Mouse (Mus musculus) liver, postnatal 0 days (tissue): Measurements from ENCODE around the gene Gm10277. TPM values are rescaled to one million over a fixed set of nuclear protein-coding genes. Genes with fewer than 3 reads are reported as not detected.
A peak's percentile ranks its signal among the peaks of the same experiment; 100 is the strongest.

Experiments
- ATAC-seq: fragments of 200-750 bp; cut with Nextera tagmentation; 2 replicates; pipeline ENCODE4 v1.8.0; 2017; ENCODE audit warnings: mild to moderate bottlenecking, moderate library complexity
- DNase-seq: peaks from one replicate; pipeline ENCODE4 v3.0.0-alpha.2; 2016
- H3K27ac ChIP-seq: fragments of 300-500 bp; sonication (generic); 2 replicates; pipeline ENCODE4 v1.5.1; 2014; ENCODE audit warnings: antibody characterized with exemption, moderate library complexity, mild to moderate bottlenecking, low read depth
- H3K27me3 ChIP-seq: fragments of 300-500 bp; sonication (generic); 2 replicates; pipeline ENCODE4 v1.6.1; 2014; ENCODE audit warnings: low read length, control low read depth, mixed read lengths; ENCODE audit not compliant: insufficient read depth
- H3K36me3 ChIP-seq: fragments of 300-500 bp; sonication (generic); replicated peaks from 2 replicates; pipeline ENCODE4 v1.6.1; 2014; ENCODE audit warnings: mild to moderate bottlenecking, control low read depth, low read length, moderate library complexity, mixed read lengths; ENCODE audit not compliant: insufficient read depth
- H3K4me1 ChIP-seq: fragments of 300-500 bp; sonication (generic); 2 replicates; pipeline ENCODE4 v1.6.1; 2014; ENCODE audit warnings: antibody characterized with exemption, mild to moderate bottlenecking, control low read depth; ENCODE audit not compliant: insufficient read depth
- H3K4me2 ChIP-seq: fragments of 300-500 bp; sonication (generic); 2 replicates; pipeline ENCODE4 v1.6.1; 2014; ENCODE audit warnings: low read depth, mild to moderate bottlenecking, low read length, moderate library complexity, mixed read lengths
- H3K4me3 ChIP-seq: fragments of 300-500 bp; sonication (generic); 2 replicates; pipeline ENCODE4 v1.5.1; 2014; ENCODE audit warnings: low read depth, low read length
- H3K9ac ChIP-seq: fragments of 300-500 bp; sonication (generic); replicated peaks from 2 replicates; pipeline ENCODE4 v1.6.1; 2014; ENCODE audit warnings: mild to moderate bottlenecking, moderate library complexity
- H3K9me3 ChIP-seq: fragments of 300-500 bp; sonication (generic); 2 replicates; pipeline ENCODE4 v1.6.1; 2016; ENCODE audit warnings: mild to moderate bottlenecking, control low read depth, low read length, mixed read lengths
- CTCF ChIP-seq: sonication (generic); IDR thresholded peaks from 2 replicates; pipeline ENCODE4 v1.5.1; 2016; ENCODE audit warnings: antibody characterized with exemption, low read depth
- EP300 ChIP-seq: IDR thresholded peaks from 2 replicates; pipeline ENCODE4 v1.6.1; 2016; ENCODE audit warnings: antibody characterized with exemption, low read depth, mild to moderate bottlenecking
- WGBS: fragments of 180-500 bp; shearing (Covaris S2); extraction: QIAGEN DNeasy Blood & Tissue Kit; methylation state at CpG from one replicate; pipeline ENCODE4 v1.1.7; 2014; ENCODE audit not compliant: insufficient replicate concordance; 5-methylcytosine and 5-hydroxymethylcytosine counted together
- polyA plus RNA-seq: library from polyadenylated mRNA; unstranded; fragments of >200 nt; fragmentation: Nextera tagmentation; extraction: Ambion mirVana; gene quantifications from 2 replicates; pipeline ENCODE4 v1.2.1, GENCODE M21; 2015

Gm10277 gene
- polyA plus RNA-seq, 1 experiment from 2014 or later, result 0.31 TPM

DNA sequence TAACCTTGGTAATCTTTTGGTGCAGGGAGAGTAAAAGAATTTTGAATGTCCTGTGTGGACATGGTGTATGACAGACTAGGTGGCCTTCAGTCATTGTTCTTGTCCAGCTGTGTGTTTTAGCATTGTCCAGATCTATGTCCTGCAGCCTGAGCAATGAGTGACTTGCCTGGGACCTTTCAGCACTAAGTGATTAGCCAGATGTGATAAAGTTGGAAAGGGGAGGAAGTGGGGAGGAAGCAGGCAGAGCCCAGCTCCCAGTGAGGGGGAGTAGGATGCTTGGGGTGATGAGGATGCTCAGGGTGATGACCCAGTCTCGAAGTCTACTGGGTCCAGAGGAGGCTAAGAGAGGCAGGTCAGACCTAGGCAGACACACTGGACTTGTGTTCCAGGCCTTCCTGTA lies 8.3 kb downstream of the Gm10277 start:
- ATAC-seq, result no peak
- WGBS, result 60% methylated on average over 1 of the region's 1 CpGs
- no peak overlapping the region for H3K27ac ChIP-seq

DNA sequence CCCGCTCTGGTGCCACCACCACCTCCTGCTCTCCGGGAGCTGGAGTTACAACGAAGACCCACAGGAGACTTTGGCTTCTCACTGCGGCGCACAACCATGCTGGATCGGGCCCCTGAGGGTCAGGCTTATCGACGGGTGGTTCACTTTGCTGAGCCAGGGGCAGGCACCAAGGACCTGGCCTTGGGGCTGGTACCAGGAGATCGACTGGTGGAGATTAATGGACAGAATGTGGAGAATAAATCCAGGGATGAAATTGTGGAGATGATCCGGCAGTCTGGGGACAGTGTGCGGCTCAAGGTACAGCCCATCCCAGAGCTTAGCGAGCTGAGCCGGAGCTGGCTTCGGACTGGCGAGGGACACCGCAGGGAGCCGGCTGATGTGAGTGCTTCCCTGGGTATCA lies 9.6 kb downstream of the Gm10277 start:
- DNase-seq (no peak), ATAC-seq (no peak)
- H3K27me3 ChIP-seq, result no peaks in the 10 kb centered on the region
- TF ChIP-seq CTCF (no peak), EP300 (no peak)
- H3K4me3 ChIP-seq, result no peak overlapping the region
- no peaks in the 10 kb centered on the region for H3K9me3 ChIP-seq
- WGBS, result 92% methylated on average over 17 of the region's 17 CpGs
- H3K36me3 ChIP-seq, result peaks cover 8% of the 10 kb centered on the region
- H3K9ac ChIP-seq, result no peak overlapping the region
- H3K4me2 ChIP-seq, result no peak overlapping the region
- H3K27ac ChIP-seq, result no peak overlapping the region
- H3K4me1 ChIP-seq, result peaks cover 24% of the 10 kb centered on the region

More for the DNA sequence above, 8.3 kb downstream of the Gm10277 start:
- no peak overlapping the region for H3K4me3 ChIP-seq
- H3K27me3 ChIP-seq, result no peaks in the 10 kb centered on the region
- H3K9ac ChIP-seq, result no peak overlapping the region; the same call in 1 of the 2 replicates
- H3K9me3 ChIP-seq, result no peaks in the 10 kb centered on the region
- no peak overlapping the region for H3K4me2 ChIP-seq
- peaks cover 8% of the 10 kb centered on the region for H3K36me3 ChIP-seq
- no peak for DNase-seq
- no peak for TF ChIP-seq EP300
- H3K4me1 ChIP-seq, result peaks cover 36% of the 10 kb centered on the region

GRCm38 (mm10) chr11:77777436-77777835 lies 10.1 kb downstream of the Gm10277 start:
- TF ChIP-seq CTCF (no peak), EP300 (no peak)
- peaks cover 24% of the 10 kb centered on the region for H3K4me1 ChIP-seq

GRCm38 (mm10) chr11:77775701-77776400 lies 11.7 kb downstream of the Gm10277 start:
- H3K4me1 ChIP-seq, result peaks cover 17% of the 10 kb centered on the region
- no peak for ATAC-seq
- no peak for DNase-seq
- H3K4me2 ChIP-seq, result no peak overlapping the region
- peaks cover 8% of the 10 kb centered on the region for H3K36me3 ChIP-seq
- 44% methylated on average over 9 of the region's 9 CpGs for WGBS
- H3K27ac ChIP-seq, result peak overlapping the region; percentile 39; the same call in 1 of the 2 replicates
- H3K4me3 ChIP-seq, result no peak overlapping the region
- no peak overlapping the region for H3K9ac ChIP-seq
- no peaks in the 10 kb centered on the region for H3K27me3 ChIP-seq
- no peaks in the 10 kb centered on the region for H3K9me3 ChIP-seq
- TF ChIP-seq CTCF (no peak), EP300 (no peak)

More at GRCm38 (mm10) chr11:77777436-77777835, 10.1 kb downstream of the Gm10277 start:
- H3K36me3 ChIP-seq, result peaks cover 8% of the 10 kb centered on the region
- H3K4me3 ChIP-seq, result no peak overlapping the region
- H3K27me3 ChIP-seq, result no peaks in the 10 kb centered on the region
- 92% methylated on average over 17 of the region's 17 CpGs for WGBS
- H3K9ac ChIP-seq, result no peak overlapping the region
- ATAC-seq (no peak), DNase-seq (no peak)
- no peak overlapping the region for H3K27ac ChIP-seq
- no peak overlapping the region for H3K4me2 ChIP-seq
- no peaks in the 10 kb centered on the region for H3K9me3 ChIP-seq

- WGBS, result 30% methylated on average over 8 of the region's 8 CpGs
- H3K9me3 ChIP-seq, result no peaks in the 10 kb centered on the region
- peak overlapping the region; percentile 61 for H3K4me2 ChIP-seq
- DNase-seq, result peak; percentile 50
- peak overlapping the region; percentile 38 for H3K9ac ChIP-seq
- TF ChIP-seq EP300 (no peak), CTCF (no peak)
- peaks cover 37% of the 10 kb centered on the region for H3K4me1 ChIP-seq
- peak overlapping the region; percentile 89 for H3K27ac ChIP-seq
- no peaks in the 10 kb centered on the region for H3K36me3 ChIP-seq
- no peaks in the 10 kb centered on the region for H3K27me3 ChIP-seq
- ATAC-seq, result peak; percentile 86
- peak overlapping the region; percentile 15; the same call in 1 of the 2 replicates for H3K4me3 ChIP-seq
These were observed 15.5 kb downstream of the Gm10277 start for GRCm38 (mm10) chr11:77771879-77772713.

DNA sequence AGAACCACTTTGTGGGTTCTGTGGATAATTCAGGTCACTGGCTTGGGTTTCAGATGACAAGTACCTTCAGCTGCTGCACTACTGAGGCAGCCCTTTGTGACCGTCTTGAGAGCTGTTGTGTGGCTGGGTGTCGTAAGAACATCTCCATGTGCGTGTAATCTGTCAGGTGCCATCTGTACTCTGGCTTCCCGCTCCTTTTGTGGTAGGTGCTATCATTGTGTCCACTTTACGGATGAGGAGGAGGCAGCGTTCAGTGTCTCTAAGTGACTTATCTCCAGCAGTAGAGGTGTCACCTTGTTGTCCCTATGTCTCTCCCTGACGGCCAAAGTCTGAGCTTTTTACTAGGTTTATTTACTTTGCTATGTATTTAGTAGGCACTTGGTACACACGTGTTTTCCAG lies 17.2 kb downstream of the Gm10277 start:
- no peak for ATAC-seq
- H3K9ac ChIP-seq, result no peak overlapping the region
- peak overlapping the region; percentile 89 for H3K27ac ChIP-seq
- H3K36me3 ChIP-seq, result no peaks in the 10 kb centered on the region
- peaks cover 47% of the 10 kb centered on the region for H3K4me1 ChIP-seq
- WGBS, result 35% methylated on average over 8 of the region's 8 CpGs
- DNase-seq, result no peak
- no peaks in the 10 kb centered on the region for H3K27me3 ChIP-seq
- H3K9me3 ChIP-seq, result no peaks in the 10 kb centered on the region
- TF ChIP-seq CTCF (no peak), EP300 (no peak)
- H3K4me2 ChIP-seq, result no peak overlapping the region
- H3K4me3 ChIP-seq, result no peak overlapping the region
